In the genomic region with DNA sequence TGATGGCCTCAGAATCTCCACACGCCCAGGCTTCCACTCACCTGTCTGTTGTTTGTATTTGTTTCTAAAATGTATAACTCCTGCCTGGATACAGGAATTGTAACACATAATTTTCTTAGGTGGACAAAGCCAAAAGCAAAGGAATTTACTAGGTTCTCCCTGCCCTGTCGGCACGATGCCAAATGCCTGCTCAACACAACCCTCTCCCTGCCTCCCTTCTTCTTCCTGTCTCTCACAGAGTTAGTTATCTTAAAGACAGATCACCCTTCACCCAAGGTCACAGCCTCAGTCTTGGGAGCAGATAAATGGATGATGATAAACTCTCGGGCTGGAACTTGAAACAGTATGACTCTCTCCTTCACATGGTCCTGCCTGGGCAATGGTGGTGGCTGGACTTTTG, we compare ENCODE assay signal across 23 mouse cellular contexts. TPM values are rescaled to one million over a fixed set of nuclear protein-coding genes. Genes with fewer than 3 reads are reported as not detected.
DNase-seq lines count a peak whose midpoint lies in the region; ATAC-seq lines count a peak whose summit lies in the region.
"Had no signal": no experiment of that assay in that cellular context is flagged by ENCODE, and none has a peak within 500 bp of the region (broad histone marks: within the 10 kb centered on the region; RNA-seq: fewer than 3 reads in every experiment).

No protein-coding gene starts in this region.

- H3K4me3 ChIP-seq in kidney, embryonic 14.5 days (ENCODE audit: low read length), result no peak overlapping the region
- H3K4me3 ChIP-seq: embryonic facial prominence, embryonic 12.5 days; erythroblast, embryonic 14.5 days; forebrain, embryonic 12.5 days; hindbrain, embryonic 15.5 days; limb, embryonic 10.5 days had no signal

- H3K36me3 ChIP-seq in kidney, embryonic 14.5 days (ENCODE audit: control insufficient read depth, insufficient read depth, low read length), result no peaks in the 10 kb centered on the region; the same call in 1 of the 2 replicates
- H3K36me3 ChIP-seq: embryonic facial prominence, embryonic 12.5 days; forebrain, embryonic 12.5 days; hindbrain, embryonic 15.5 days; limb, embryonic 10.5 days had no signal

- H3K9ac ChIP-seq in kidney, embryonic 14.5 days (ENCODE audit: low read depth, low read length), result no peak overlapping the region
- H3K9ac ChIP-seq: embryonic facial prominence, embryonic 12.5 days; forebrain, embryonic 12.5 days; hindbrain, embryonic 15.5 days had no signal

- H3K27ac ChIP-seq in kidney, embryonic 14.5 days (ENCODE audit: low read depth, low read length), result no peak overlapping the region
- H3K27ac ChIP-seq: embryonic facial prominence, embryonic 12.5 days; forebrain, embryonic 12.5 days; hindbrain, embryonic 15.5 days; limb, embryonic 10.5 days had no signal

- H3K27me3 ChIP-seq in kidney, embryonic 14.5 days (ENCODE audit: control insufficient read depth, insufficient read depth, low read length), result no peaks in the 10 kb centered on the region
- H3K27me3 ChIP-seq: embryonic facial prominence, embryonic 12.5 days; forebrain, embryonic 12.5 days; hindbrain, embryonic 15.5 days had no signal

- H3K9me3 ChIP-seq in kidney, embryonic 14.5 days (ENCODE audit: control insufficient read depth, low read length), result no peaks in the 10 kb centered on the region
- H3K9me3 ChIP-seq: embryonic facial prominence, embryonic 12.5 days; forebrain, embryonic 12.5 days; hindbrain, embryonic 15.5 days; limb, embryonic 10.5 days had no signal

- DNase-seq in kidney, adult 9 months, result peak; percentile 6
- DNase-seq in ovary, postnatal 36 days (ENCODE audit: low spot score), result peak; percentile 36
- no peak for DNase-seq in ovary, postnatal 14 days (ENCODE audit: low spot score)
- peak; percentile 48 for DNase-seq in adrenal gland, postnatal 10 days
- peak; percentile 20 for DNase-seq in yolk sac, embryonic 10.5 days (ENCODE audit: low spot score)
- DNase-seq in right cerebral cortex, adult 18-20 months, result no peak
- DNase-seq: cerebellum, adult 11-12 months; cerebellum, postnatal 14 days; gastrocnemius, postnatal 36 days; liver; right cerebral cortex, postnatal 25 days; spleen, adult 18-20 months; thymus, postnatal 14 days had no signal

- no peak overlapping the region for H3K4me2 ChIP-seq in kidney, embryonic 14.5 days (replicated peaks; ENCODE audit: low read depth, low read length)
- H3K4me2 ChIP-seq: embryonic facial prominence, embryonic 12.5 days; forebrain, embryonic 12.5 days; hindbrain, embryonic 15.5 days; midbrain, embryonic 11.5 days had no signal

- H3K4me1 ChIP-seq in kidney, embryonic 14.5 days (ENCODE audit: control insufficient read depth, insufficient read depth, low read length), result no peaks in the 10 kb centered on the region
- H3K4me1 ChIP-seq: embryonic facial prominence, embryonic 12.5 days; forebrain, embryonic 12.5 days; hindbrain, embryonic 15.5 days; limb, embryonic 10.5 days had no signal

- ATAC-seq in kidney, embryonic 14.5 days (ENCODE audit: low FRiP score, low TSS enrichment), result no peak
- ATAC-seq: intestine, postnatal 0 days; lung, postnatal 0 days had no signal

- WGBS in kidney, embryonic 14.5 days, result 64% methylated on average over 4 of the region's 4 CpGs

RNA-seq across cellular contexts. Expression of a gene that starts 35.6 kb away (rescaled TPM):
- 40.9 and 71.5 TPM in 2 replicates for polyA plus RNA-seq in kidney, embryonic 14.5 days (2014; fragmentation: Nextera tagmentation; extraction: Ambion mirVana)
- total RNA-seq in adrenal gland, postnatal 10 days (2021), result 100 to 1,000 TPM; 106 to 136 TPM
- total RNA-seq: MEL had no signal
- polyA plus RNA-seq: erythroblast, embryonic 14.5 days had no signal

Comparison
In these comparisons a context has a peak if more than half of its experiments do, and no peak if none do; other contexts are left out.
1. DNase-seq: peak in kidney, adult 9 months (single experiment), ovary, postnatal 36 days (single experiment), adrenal gland, postnatal 10 days (single experiment) and yolk sac, embryonic 10.5 days (single experiment); none in ovary, postnatal 14 days (single experiment) and right cerebral cortex, adult 18-20 months (single experiment).